Mouse (Mus musculus) G1E (cell line): Measurements from ENCODE around the gene Gabarap.

Source experiments
- CTCF ChIP-seq: IDR thresholded peaks from 2 replicates; pipeline ENCODE4 v1.5.1; 2012; ENCODE audit warnings: low read depth, low read length, inconsistent platforms, mixed read lengths
- TAL1 ChIP-seq: conservative IDR thresholded peaks from 2 replicates; pipeline ENCODE4 v1.6.1; 2012; ENCODE audit warnings: low read depth, low read length, inconsistent platforms, mixed read lengths

- TF ChIP-seq CTCF (no peak), TAL1 (no peak)
Observed at GRCm38 (mm10) chr11:69964650-69965270, 26.2 kb upstream of the Gabarap start, which contains the start of gene Cldn7.
